Mouse (Mus musculus) urinary bladder, postnatal 10 days (tissue): Measurements from ENCODE around the gene Ikzf4.
A peak's percentile ranks its signal among the peaks of the same experiment; 100 is the strongest.

ENCODE experiments used
- DNase-seq: peaks from one replicate; pipeline ENCODE4 v3.0.0; 2022; ENCODE audit warnings: low spot score

Gene Ikzf4

GRCm38 (mm10) chr10:128606483-128606882 is 39.3 kb downstream of the Ikzf4 start:
- DNase-seq: no peak

DNA sequence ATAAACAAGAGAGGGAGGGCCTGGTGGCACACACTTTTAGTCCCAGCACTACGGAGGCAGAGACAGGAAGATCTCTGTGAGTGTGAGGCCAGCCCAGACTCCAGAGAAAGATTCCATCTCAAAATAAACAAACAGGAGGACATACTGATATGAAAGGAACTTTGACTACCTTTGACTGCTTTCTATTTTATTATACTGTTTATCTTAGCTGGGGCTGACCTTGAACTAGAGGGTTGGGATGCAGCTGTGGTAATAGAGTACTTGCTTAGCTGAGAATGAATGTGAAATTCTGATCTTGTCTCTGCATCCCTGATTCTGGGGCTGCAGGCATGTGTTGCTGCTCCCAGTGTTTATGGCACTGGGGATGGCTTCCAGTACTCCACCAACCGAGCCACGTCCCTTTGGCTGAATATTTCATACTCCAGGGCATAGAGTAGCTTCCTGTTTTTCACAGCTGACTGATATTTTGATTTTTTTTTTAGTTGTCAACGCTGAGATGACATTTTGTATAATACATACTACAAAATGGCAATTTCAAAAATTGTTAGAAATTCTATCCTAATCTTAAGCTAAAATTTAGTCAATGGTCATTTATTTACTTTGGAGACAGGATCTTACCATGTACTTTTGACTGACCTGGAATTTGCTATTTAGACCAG is 43.2 kb downstream of the Ikzf4 start:
- DNase-seq: no peak

- no peak for DNase-seq
Measured at GRCm38 (mm10) chr10:128601499-128601898, 44.3 kb downstream of the Ikzf4 start.

- no peak for DNase-seq
Measured at GRCm38 (mm10) chr10:128598476-128598875, 47.3 kb downstream of the Ikzf4 start.

- DNase-seq: no peak
Measured at GRCm38 (mm10) chr10:128592797-128593196, 53.0 kb downstream of the Ikzf4 start.

GRCm38 (mm10) chr10:128591436-128591835 is 54.4 kb downstream of the Ikzf4 start:
- DNase-seq: no peak

GRCm38 (mm10) chr10:128590193-128590690 is 55.5 kb downstream of the Ikzf4 start:
- no peak for DNase-seq

- DNase-seq: peak; percentile 18
Measured at GRCm38 (mm10) chr10:128589464-128590192, 56.2 kb downstream of the Ikzf4 start, which contains the start of gene Erbb3. Gene Erbb3 (minus strand): TSS chr10:128589652.

DNA sequence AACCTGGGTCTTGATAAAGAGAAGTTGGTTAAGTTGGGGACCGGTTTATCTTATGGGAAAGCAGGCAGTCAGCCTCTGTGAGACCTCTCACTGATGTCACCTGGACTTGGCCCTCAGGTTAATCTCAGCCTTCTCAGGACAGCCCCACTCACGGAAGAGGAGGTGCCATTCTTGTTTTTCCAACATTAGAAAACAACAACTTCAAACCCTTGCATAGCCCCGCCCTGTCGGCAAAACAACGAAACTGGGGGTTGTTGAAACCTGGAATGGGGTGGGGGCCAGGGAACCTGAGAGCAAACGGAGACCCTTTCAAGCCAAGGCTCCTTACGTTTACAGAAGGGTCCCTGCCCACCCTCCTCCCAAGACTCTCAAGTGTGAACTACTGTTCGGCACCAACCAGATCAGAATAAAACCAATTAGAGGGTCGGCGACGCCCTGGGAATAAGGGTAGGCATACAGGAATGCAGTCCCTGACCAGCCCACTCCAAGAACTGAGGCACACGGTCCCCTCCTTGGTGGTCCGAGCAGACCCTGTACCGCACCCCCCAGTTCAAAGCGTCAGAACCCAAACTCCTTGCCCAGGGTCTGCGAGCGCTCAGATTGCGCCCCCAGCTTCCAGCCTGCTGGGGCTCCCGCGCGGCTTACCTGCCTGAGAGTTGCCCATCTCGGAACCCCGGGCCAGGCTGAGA is 56.9 kb downstream of the Ikzf4 start:
- no peak for DNase-seq

DNA sequence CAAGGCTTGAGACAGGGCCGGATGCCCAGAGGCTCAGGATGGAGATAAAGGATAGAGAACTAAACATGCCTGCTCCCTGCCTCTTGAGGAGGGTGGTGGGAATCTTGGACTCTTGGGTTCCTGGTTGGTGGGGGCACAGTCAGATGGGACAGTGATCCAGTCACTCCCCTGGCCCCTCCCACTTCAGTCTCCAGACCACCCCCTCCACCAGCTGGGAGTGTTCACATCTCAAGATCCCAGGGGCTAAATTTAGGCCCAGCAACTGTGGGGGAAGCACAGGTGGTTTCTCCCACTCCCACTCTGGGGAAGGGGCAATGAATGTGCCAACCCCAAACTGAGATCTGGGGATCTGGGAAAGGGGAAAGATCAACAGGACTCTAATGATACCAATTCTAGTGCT is 57.7 kb downstream of the Ikzf4 start:
- DNase-seq: no peak

DNA sequence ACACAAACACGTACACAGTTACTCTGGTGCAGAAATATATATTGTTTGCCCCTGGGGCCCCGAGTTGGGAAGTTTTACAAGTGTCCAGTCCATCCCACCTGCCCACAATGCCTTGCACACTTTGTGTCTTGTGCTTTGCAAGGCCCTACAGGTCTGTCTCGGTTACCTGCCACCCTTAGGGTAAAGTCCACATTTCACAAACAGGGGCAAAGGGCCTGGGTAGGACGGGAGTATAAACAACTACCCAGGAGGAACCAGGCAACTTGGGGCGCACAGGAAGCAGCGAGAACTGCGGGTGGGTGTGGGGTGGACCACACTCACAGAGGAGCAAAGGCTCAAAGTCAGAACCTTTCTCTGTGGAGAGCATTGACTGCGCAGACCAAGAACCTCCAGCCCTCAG is 58.1 kb downstream of the Ikzf4 start:
- DNase-seq: no peak

- no peak for DNase-seq
Measured at GRCm38 (mm10) chr10:128587120-128587519, 58.7 kb downstream of the Ikzf4 start.

DNA sequence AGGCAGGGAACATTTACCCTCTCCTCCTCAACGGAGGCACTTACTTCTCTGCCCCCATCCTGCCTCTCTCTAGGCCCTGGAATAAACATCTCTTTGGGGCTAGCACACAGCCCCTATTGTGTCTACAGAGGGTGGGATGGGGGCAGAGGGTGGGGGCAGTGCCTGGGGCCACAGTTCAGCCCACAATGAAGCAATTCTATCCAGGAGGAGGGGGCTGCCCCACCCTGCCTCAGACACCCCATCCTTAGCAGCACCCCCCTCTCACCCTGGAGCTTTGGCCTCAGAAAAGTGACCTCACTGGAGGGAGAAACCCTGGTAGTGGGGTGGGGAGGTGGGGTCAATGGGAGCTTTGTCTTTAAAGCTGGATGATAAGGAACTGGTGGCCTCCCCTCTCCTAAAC is 59.2 kb downstream of the Ikzf4 start:
- DNase-seq: no peak

DNA sequence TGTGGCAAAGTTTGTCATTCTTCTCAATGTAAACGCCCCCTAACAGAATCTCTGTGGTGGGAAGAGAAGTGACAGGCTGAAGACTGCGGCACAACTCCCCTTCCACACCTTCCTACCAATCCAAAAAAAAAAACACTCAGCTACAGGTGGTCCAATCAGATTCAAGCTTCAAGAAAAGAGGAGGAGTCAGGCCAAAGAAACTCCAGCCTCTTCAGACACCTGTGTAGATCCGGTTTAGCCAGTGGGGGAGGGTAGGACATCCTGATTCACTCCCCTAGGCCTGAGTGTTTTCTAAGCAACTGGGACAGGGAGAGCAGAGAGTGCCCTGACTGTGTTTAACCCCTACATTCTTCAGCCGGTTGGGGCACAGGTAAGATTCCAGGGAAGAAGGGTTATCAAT is 61.4 kb downstream of the Ikzf4 start:
- no peak for DNase-seq

DNA sequence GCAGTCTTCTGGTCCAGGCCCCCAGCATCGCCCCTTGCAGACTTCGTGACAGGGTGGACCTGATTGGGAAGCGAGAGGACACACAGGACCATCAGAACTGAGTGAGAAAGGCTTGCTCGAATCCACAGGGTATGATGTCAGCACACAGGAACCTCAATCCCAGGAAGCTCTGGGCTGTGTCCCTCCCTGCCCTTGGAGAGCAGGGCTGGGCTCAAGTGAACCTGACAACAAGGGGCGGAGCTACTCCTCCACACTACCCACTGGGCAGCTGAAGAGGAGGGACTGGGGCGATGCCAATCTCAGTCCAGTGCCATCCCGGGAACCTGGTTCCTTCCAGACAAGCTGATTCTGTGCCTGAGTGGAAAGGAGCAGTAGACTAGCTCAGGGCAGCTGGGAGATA is 62.1 kb downstream of the Ikzf4 start:
- no peak for DNase-seq
